Comparison of ENCODE assay signal across 8 mouse cellular contexts in genomic region chr10:75591211-75591894, GRCm38 (mm10). TPM values are rescaled to one million over a fixed set of nuclear protein-coding genes. Genes with fewer than 3 reads are reported as not detected.
DNase-seq lines count a peak whose midpoint lies in the region; ATAC-seq lines count a peak whose summit lies in the region.

No protein-coding gene starts in this region.

- H3K4me1 ChIP-seq in intestine, embryonic 16.5 days (ENCODE audit: control insufficient read depth, insufficient read depth, low read length), result peaks cover 25% of the 10 kb centered on the region
- peaks cover 9% of the 10 kb centered on the region for H3K4me1 ChIP-seq in hindbrain, embryonic 13.5 days (replicated peaks)
- no peaks in the 10 kb centered on the region; the same call in 1 of the 2 replicates for H3K4me1 ChIP-seq in midbrain, embryonic 14.5 days (ENCODE audit: control insufficient read depth, insufficient read depth, low read length)

- H3K9me3 ChIP-seq in intestine, embryonic 16.5 days (ENCODE audit: control insufficient read depth, low read length), result no peaks in the 10 kb centered on the region
- H3K9me3 ChIP-seq in hindbrain, embryonic 13.5 days, result no peaks in the 10 kb centered on the region
- H3K9me3 ChIP-seq in midbrain, embryonic 14.5 days (ENCODE audit: control insufficient read depth, low read length), result no peaks in the 10 kb centered on the region

- DNase-seq in CD8-positive naive resting alpha-beta T cell, adult 2 months (ENCODE audit: low read depth in 2 of 2, low spot score in 2 of 2), result peak; percentile 87 to 92
- peak; percentile 54 for DNase-seq in lung, postnatal 14 days
- peak; percentile 45 for DNase-seq in telencephalon, adult 2 months (ENCODE audit: low read depth, low spot score)
- no peak for DNase-seq in c-Kit-positive CD71-positive TER-119-positive erythroid progenitor cells, embryonic 14.5 days (ENCODE audit: low spot score)
- no peak for DNase-seq in midbrain, embryonic 14.5 days

- no peak overlapping the region for H3K4me3 ChIP-seq in intestine, embryonic 16.5 days (ENCODE audit: low read length)
- no peak overlapping the region for H3K4me3 ChIP-seq in hindbrain, embryonic 13.5 days
- no peak overlapping the region for H3K4me3 ChIP-seq in midbrain, embryonic 14.5 days (replicated peaks; ENCODE audit: low read depth, low read length)

- peak overlapping the region; percentile 59 for H3K27ac ChIP-seq in intestine, embryonic 16.5 days (ENCODE audit: low read length)
- H3K27ac ChIP-seq in hindbrain, embryonic 13.5 days, result no peak overlapping the region
- H3K27ac ChIP-seq in midbrain, embryonic 14.5 days (replicated peaks; ENCODE audit: low read depth, low read length), result no peak overlapping the region

- peak; percentile 88 for ATAC-seq in common myeloid progenitor, adult 5-6 weeks (replicated peaks; ENCODE audit: low read depth, poor library complexity, severe bottlenecking)
- peak; percentile 36; the same call in 1 of the 2 replicates for ATAC-seq in intestine, embryonic 16.5 days
- ATAC-seq in hindbrain, embryonic 13.5 days (ENCODE audit: low FRiP score), result no peak
- no peak for ATAC-seq in midbrain, embryonic 14.5 days (ENCODE audit: low FRiP score, low TSS enrichment)

- H3K9ac ChIP-seq in intestine, embryonic 16.5 days (ENCODE audit: low read depth, low read length), result peak overlapping the region; percentile 8; the same call in 1 of the 2 replicates
- no peak overlapping the region for H3K9ac ChIP-seq in hindbrain, embryonic 13.5 days
- H3K9ac ChIP-seq in midbrain, embryonic 14.5 days (replicated peaks; ENCODE audit: low read length), result no peak overlapping the region

- peak overlapping the region; percentile 26; the same call in 1 of the 2 replicates for H3K4me2 ChIP-seq in intestine, embryonic 16.5 days (ENCODE audit: low read depth, low read length)
- H3K4me2 ChIP-seq in hindbrain, embryonic 13.5 days, result no peak overlapping the region
- H3K4me2 ChIP-seq in midbrain, embryonic 14.5 days (ENCODE audit: low read length), result no peak overlapping the region

- no peaks in the 10 kb centered on the region for H3K36me3 ChIP-seq in intestine, embryonic 16.5 days (ENCODE audit: control insufficient read depth, insufficient read depth, low read length)
- H3K36me3 ChIP-seq in hindbrain, embryonic 13.5 days, result no peaks in the 10 kb centered on the region
- H3K36me3 ChIP-seq in midbrain, embryonic 14.5 days (ENCODE audit: control insufficient read depth, insufficient read depth, low read length), result no peaks in the 10 kb centered on the region

- H3K27me3 ChIP-seq in intestine, embryonic 16.5 days (replicated peaks; ENCODE audit: control insufficient read depth, insufficient read depth, low read length), result no peaks in the 10 kb centered on the region
- no peaks in the 10 kb centered on the region for H3K27me3 ChIP-seq in hindbrain, embryonic 13.5 days
- no peaks in the 10 kb centered on the region for H3K27me3 ChIP-seq in midbrain, embryonic 14.5 days (ENCODE audit: control insufficient read depth, insufficient read depth, low read length)

- 66% methylated on average over 12 of the region's 12 CpGs for WGBS in intestine, embryonic 16.5 days
- WGBS in hindbrain, embryonic 13.5 days, result 79% methylated on average over 12 of the region's 12 CpGs
- WGBS in midbrain, embryonic 14.5 days, result 83% methylated on average over 12 of the region's 12 CpGs

RNA-seq across cellular contexts. Expression of gene Ggt5, which starts 2.2 kb away (rescaled TPM):
- 4.6 and 7.8 TPM in 2 replicates for total RNA-seq in common myeloid progenitor, adult 5-6 weeks (2017)
- 8.6 and 8.8 TPM in 2 replicates for polyA plus RNA-seq in intestine, embryonic 16.5 days (2015; fragmentation: Nextera tagmentation; extraction: Ambion mirVana)
- polyA plus RNA-seq in hindbrain, embryonic 13.5 days (2015; fragmentation: Nextera tagmentation; extraction: Ambion mirVana), result 1.9 TPM in 2 replicates
- polyA plus RNA-seq in midbrain, embryonic 14.5 days (2014; fragmentation: Nextera tagmentation; extraction: Ambion mirVana), result 0.97 and 1.9 TPM in 2 replicates

RNA-seq across cellular contexts. Expression of gene Ggt1, which starts 29.9 kb away (rescaled TPM):
- total RNA-seq in common myeloid progenitor, adult 5-6 weeks (2017), result 0.23 TPM in 1 of 2 replicates, not detected in the other
- polyA plus RNA-seq in intestine, embryonic 16.5 days (2015; fragmentation: Nextera tagmentation; extraction: Ambion mirVana), result 115 and 144 TPM in 2 replicates
- polyA plus RNA-seq in hindbrain, embryonic 13.5 days (2015; fragmentation: Nextera tagmentation; extraction: Ambion mirVana), result 1.2 and 1.8 TPM in 2 replicates
- 2.3 and 2.6 TPM in 2 replicates for polyA plus RNA-seq in midbrain, embryonic 14.5 days (2014; fragmentation: Nextera tagmentation; extraction: Ambion mirVana)

RNA-seq across cellular contexts. Expression of gene Lrrc75b, which starts 31.2 kb away (rescaled TPM):
- total RNA-seq in common myeloid progenitor, adult 5-6 weeks (2017), result not detected in 2 replicates
- 1.9 and 2.7 TPM in 2 replicates for polyA plus RNA-seq in intestine, embryonic 16.5 days (2015; fragmentation: Nextera tagmentation; extraction: Ambion mirVana)
- polyA plus RNA-seq in hindbrain, embryonic 13.5 days (2015; fragmentation: Nextera tagmentation; extraction: Ambion mirVana), result 24.8 and 27.3 TPM in 2 replicates
- 30.4 and 32.9 TPM in 2 replicates for polyA plus RNA-seq in midbrain, embryonic 14.5 days (2014; fragmentation: Nextera tagmentation; extraction: Ambion mirVana)

RNA-seq across cellular contexts. Expression of gene Susd2, which starts 52.5 kb away (rescaled TPM):
- total RNA-seq in common myeloid progenitor, adult 5-6 weeks (2017), result 0.59 TPM in 1 of 2 replicates, not detected in the other
- 19.1 and 23.3 TPM in 2 replicates for polyA plus RNA-seq in intestine, embryonic 16.5 days (2015; fragmentation: Nextera tagmentation; extraction: Ambion mirVana)
- polyA plus RNA-seq in hindbrain, embryonic 13.5 days (2015; fragmentation: Nextera tagmentation; extraction: Ambion mirVana), result 3.8 and 4.0 TPM in 2 replicates
- polyA plus RNA-seq in midbrain, embryonic 14.5 days (2014; fragmentation: Nextera tagmentation; extraction: Ambion mirVana), result 2.3 and 2.5 TPM in 2 replicates

Comparison
In these comparisons a context has a peak if more than half of its experiments do, and no peak if none do; other contexts are left out.
1. DNase-seq: peak in CD8-positive naive resting alpha-beta T cell, adult 2 months (2 of 2), lung, postnatal 14 days (single experiment) and telencephalon, adult 2 months (single experiment); none in c-Kit-positive CD71-positive TER-119-positive erythroid progenitor cells, embryonic 14.5 days (single experiment) and midbrain, embryonic 14.5 days (single experiment).
2. ATAC-seq: peak in common myeloid progenitor, adult 5-6 weeks (single experiment) and intestine, embryonic 16.5 days (single experiment); none in hindbrain, embryonic 13.5 days (single experiment) and midbrain, embryonic 14.5 days (single experiment).
3. RNA of gene Ggt1, which starts 29.9 kb away (polyA plus RNA-seq): 115 to 144 TPM in intestine, embryonic 16.5 days; 2.3 to 2.6 TPM in midbrain, embryonic 14.5 days and 1.2 to 1.8 TPM in hindbrain, embryonic 13.5 days; every median in the first group is over 10 times any median in the second.